Mouse (Mus musculus): ENCODE data around the gene Lin9. TPM values are rescaled to one million over a fixed set of nuclear protein-coding genes. Genes with fewer than 3 reads are reported as not detected.
A peak's percentile ranks its signal among the peaks of the same experiment; 100 is the strongest.
"Not testable (repeated sequence)": the region's sequence is repeated elsewhere in the genome, so short reads cannot be mapped to it uniquely, and the experiment has no call there.

The Lin9 gene
- 9.5 and 11.8 TPM in 2 replicates for polyA plus RNA-seq (2015; fragmentation: Nextera tagmentation; extraction: Ambion mirVana)

GRCm38 (mm10) chr1:180641137-180641517, at the start of gene Lin9:
Lin9 (plus strand) TSS chr1:180641150.
- Histone ChIP-seq H3K9me3 (replicated peaks; ENCODE audit: control insufficient read depth, low read length, poor library complexity, severe bottlenecking) (no peaks in the 10 kb centered on the region), H3K36me3 (ENCODE audit: control insufficient read depth, insufficient read depth, low read length) (no peaks in the 10 kb centered on the region), H3K27ac (ENCODE audit: low read length) (peak within 1 kb of the TSS; percentile 82), H3K4me3 (ENCODE audit: low read depth, low read length) (peak within 1 kb of the TSS; percentile 78), H3K4me2 (ENCODE audit: low read length) (peak within 1 kb of the TSS; percentile 92), H3K27me3 (ENCODE audit: control insufficient read depth, insufficient read depth, low read depth, low read length) (no peaks in the 10 kb centered on the region), H3K4me1 (ENCODE audit: control insufficient read depth, insufficient read depth, low read length) (peaks cover 20% of the 10 kb centered on the region), H3K9ac (ENCODE audit: low read depth, low read length) (peak within 1 kb of the TSS; percentile 82)
- ATAC-seq: peak; percentile 91
- WGBS: under 1% methylated on average over 32 of the region's 47 CpGs

- ATAC-seq: no peak
- no peaks in the 10 kb centered on the region for H3K4me1 ChIP-seq (ENCODE audit: control insufficient read depth, insufficient read depth, low read length)
- no peak overlapping the region for H3K4me2 ChIP-seq (ENCODE audit: low read length)
- H3K36me3 ChIP-seq (ENCODE audit: control insufficient read depth, insufficient read depth, low read length): peaks cover 52% of the 10 kb centered on the region
- H3K9me3 ChIP-seq (replicated peaks; ENCODE audit: control insufficient read depth, low read length, poor library complexity, severe bottlenecking): no peaks in the 10 kb centered on the region
- no peak overlapping the region for H3K4me3 ChIP-seq (ENCODE audit: low read depth, low read length)
- no peaks in the 10 kb centered on the region for H3K27me3 ChIP-seq (ENCODE audit: control insufficient read depth, insufficient read depth, low read depth, low read length)
- no peak overlapping the region for H3K27ac ChIP-seq (ENCODE audit: low read length)
- 87% methylated on average over 6 of the region's 6 CpGs for WGBS
- no peak overlapping the region for H3K9ac ChIP-seq (ENCODE audit: low read depth, low read length)
Measured at GRCm38 (mm10) chr1:180600578-180600977, 40.4 kb upstream of the Lin9 start.

- H3K27ac ChIP-seq (ENCODE audit: low read length): no peak overlapping the region
- no peaks in the 10 kb centered on the region for H3K27me3 ChIP-seq (ENCODE audit: control insufficient read depth, insufficient read depth, low read depth, low read length)
- WGBS: over 99% methylated on average over 6 of the region's 6 CpGs
- ATAC-seq: no peak
- H3K36me3 ChIP-seq (ENCODE audit: control insufficient read depth, insufficient read depth, low read length): peaks cover 42% of the 10 kb centered on the region
- H3K4me3 ChIP-seq (ENCODE audit: low read depth, low read length): no peak overlapping the region
- no peaks in the 10 kb centered on the region for H3K4me1 ChIP-seq (ENCODE audit: control insufficient read depth, insufficient read depth, low read length)
- no peaks in the 10 kb centered on the region for H3K9me3 ChIP-seq (replicated peaks; ENCODE audit: control insufficient read depth, low read length, poor library complexity, severe bottlenecking)
- no peak overlapping the region for H3K9ac ChIP-seq (ENCODE audit: low read depth, low read length)
- H3K4me2 ChIP-seq (ENCODE audit: low read length): no peak overlapping the region
Measured at GRCm38 (mm10) chr1:180601806-180602205, 39.1 kb upstream of the Lin9 start.

GRCm38 (mm10) chr1:180604579-180604978, 36.4 kb upstream of the Lin9 start:
- no peak overlapping the region for H3K27ac ChIP-seq (ENCODE audit: low read length)
- 68% methylated on average over 4 of the region's 4 CpGs for WGBS
- ATAC-seq: no peak

GRCm38 (mm10) chr1:180606106-180606505, 34.8 kb upstream of the Lin9 start:
- H3K9me3 ChIP-seq (replicated peaks; ENCODE audit: control insufficient read depth, low read length, poor library complexity, severe bottlenecking): no peaks in the 10 kb centered on the region
- H3K27ac ChIP-seq (ENCODE audit: low read length): no peak overlapping the region
- no peaks in the 10 kb centered on the region for H3K4me1 ChIP-seq (ENCODE audit: control insufficient read depth, insufficient read depth, low read length)
- ATAC-seq: no peak
- no peak overlapping the region for H3K9ac ChIP-seq (ENCODE audit: low read depth, low read length)
- WGBS: 93% methylated on average over 3 of the region's 3 CpGs
- H3K36me3 ChIP-seq (ENCODE audit: control insufficient read depth, insufficient read depth, low read length): peaks cover 4% of the 10 kb centered on the region; the same call in 1 of the 2 replicates
- no peak overlapping the region for H3K4me2 ChIP-seq (ENCODE audit: low read length)
- no peak overlapping the region for H3K4me3 ChIP-seq (ENCODE audit: low read depth, low read length)
- no peaks in the 10 kb centered on the region for H3K27me3 ChIP-seq (ENCODE audit: control insufficient read depth, insufficient read depth, low read depth, low read length)

More at GRCm38 (mm10) chr1:180604579-180604978, 36.4 kb upstream of the Lin9 start:
- H3K4me1 ChIP-seq (ENCODE audit: control insufficient read depth, insufficient read depth, low read length): no peaks in the 10 kb centered on the region
- no peaks in the 10 kb centered on the region for H3K27me3 ChIP-seq (ENCODE audit: control insufficient read depth, insufficient read depth, low read depth, low read length)
- H3K4me2 ChIP-seq (ENCODE audit: low read length): no peak overlapping the region
- H3K36me3 ChIP-seq (ENCODE audit: control insufficient read depth, insufficient read depth, low read length): peaks cover 17% of the 10 kb centered on the region
- H3K4me3 ChIP-seq (ENCODE audit: low read depth, low read length): no peak overlapping the region
- no peaks in the 10 kb centered on the region for H3K9me3 ChIP-seq (replicated peaks; ENCODE audit: control insufficient read depth, low read length, poor library complexity, severe bottlenecking)
- H3K9ac ChIP-seq (ENCODE audit: low read depth, low read length): no peak overlapping the region

GRCm38 (mm10) chr1:180606796-180607577, 34.0 kb upstream of the Lin9 start:
- 80% methylated on average over 10 of the region's 10 CpGs for WGBS
- Histone ChIP-seq H3K4me3 (ENCODE audit: low read depth, low read length) (no peak overlapping the region), H3K4me2 (ENCODE audit: low read length) (no peak overlapping the region), H3K36me3 (ENCODE audit: control insufficient read depth, insufficient read depth, low read length) (no peaks in the 10 kb centered on the region), H3K9me3 (replicated peaks; ENCODE audit: control insufficient read depth, low read length, poor library complexity, severe bottlenecking) (0 out of 2 replicates have a peak, but pooled peaks cover 4% of the 10 kb centered on the region), H3K27ac (ENCODE audit: low read length) (no peak overlapping the region), H3K9ac (ENCODE audit: low read depth, low read length) (no peak overlapping the region), H3K4me1 (ENCODE audit: control insufficient read depth, insufficient read depth, low read length) (no peaks in the 10 kb centered on the region), H3K27me3 (ENCODE audit: control insufficient read depth, insufficient read depth, low read depth, low read length) (no peaks in the 10 kb centered on the region)
- ATAC-seq: no peak

GRCm38 (mm10) chr1:180607578-180607879, 33.4 kb upstream of the Lin9 start:
- Histone ChIP-seq H3K27ac (ENCODE audit: low read length) (no peak overlapping the region), H3K4me3 (ENCODE audit: low read depth, low read length) (no peak overlapping the region), H3K4me1 (ENCODE audit: control insufficient read depth, insufficient read depth, low read length) (no peaks in the 10 kb centered on the region), H3K9ac (ENCODE audit: low read depth, low read length) (no peak overlapping the region), H3K9me3 (replicated peaks; ENCODE audit: control insufficient read depth, low read length, poor library complexity, severe bottlenecking) (0 out of 2 replicates have a peak, but pooled peaks cover 4% of the 10 kb centered on the region), H3K27me3 (ENCODE audit: control insufficient read depth, insufficient read depth, low read depth, low read length) (no peaks in the 10 kb centered on the region), H3K4me2 (ENCODE audit: low read length) (no peak overlapping the region), H3K36me3 (ENCODE audit: control insufficient read depth, insufficient read depth, low read length) (no peaks in the 10 kb centered on the region)
- WGBS: 92% methylated on average over 2 of the region's 2 CpGs
- ATAC-seq: no peak

- not testable (repeated sequence) for H3K9ac ChIP-seq (ENCODE audit: low read depth, low read length); H3K4me3 ChIP-seq (ENCODE audit: low read depth, low read length); H3K4me1 ChIP-seq (ENCODE audit: control insufficient read depth, insufficient read depth, low read length); H3K9me3 ChIP-seq (replicated peaks; ENCODE audit: control insufficient read depth, low read length, poor library complexity, severe bottlenecking); H3K27ac ChIP-seq (ENCODE audit: low read length); H3K36me3 ChIP-seq (ENCODE audit: control insufficient read depth, insufficient read depth, low read length); ATAC-seq; H3K4me2 ChIP-seq (ENCODE audit: low read length); H3K27me3 ChIP-seq (ENCODE audit: control insufficient read depth, insufficient read depth, low read depth, low read length)
- 95% methylated on average over 11 of the region's 14 CpGs for WGBS
Measured at GRCm38 (mm10) chr1:180611842-180612241, 29.1 kb upstream of the Lin9 start.

- H3K27me3 ChIP-seq (ENCODE audit: control insufficient read depth, insufficient read depth, low read depth, low read length): no peaks in the 10 kb centered on the region
- WGBS: 97% methylated on average over 3 of the region's 3 CpGs
- no peak for ATAC-seq
- no peak overlapping the region for H3K4me2 ChIP-seq (ENCODE audit: low read length)
- H3K9me3 ChIP-seq (replicated peaks; ENCODE audit: control insufficient read depth, low read length, poor library complexity, severe bottlenecking): 0 out of 2 replicates have a peak, but pooled peaks cover 1% of the 10 kb centered on the region
- no peak overlapping the region for H3K4me3 ChIP-seq (ENCODE audit: low read depth, low read length)
- H3K9ac ChIP-seq (ENCODE audit: low read depth, low read length): no peak overlapping the region
- H3K36me3 ChIP-seq (ENCODE audit: control insufficient read depth, insufficient read depth, low read length): no peaks in the 10 kb centered on the region
- no peak overlapping the region for H3K27ac ChIP-seq (ENCODE audit: low read length)
- no peaks in the 10 kb centered on the region for H3K4me1 ChIP-seq (ENCODE audit: control insufficient read depth, insufficient read depth, low read length)
Measured at GRCm38 (mm10) chr1:180616762-180617161, 24.2 kb upstream of the Lin9 start.
